Mouse (Mus musculus) adipocyte (in vitro differentiated cells): ENCODE data around the gene Gm20795.
"Not testable (repeated sequence)": the region's sequence is repeated elsewhere in the genome, so short reads cannot be mapped to it uniquely, and the experiment has no call there.

Experiments used
- DNase-seq: peaks from one replicate; pipeline ENCODE4 v3.0.0-alpha.2; 2016; ENCODE audit warnings: low spot score

Gm20795 gene

DNA sequence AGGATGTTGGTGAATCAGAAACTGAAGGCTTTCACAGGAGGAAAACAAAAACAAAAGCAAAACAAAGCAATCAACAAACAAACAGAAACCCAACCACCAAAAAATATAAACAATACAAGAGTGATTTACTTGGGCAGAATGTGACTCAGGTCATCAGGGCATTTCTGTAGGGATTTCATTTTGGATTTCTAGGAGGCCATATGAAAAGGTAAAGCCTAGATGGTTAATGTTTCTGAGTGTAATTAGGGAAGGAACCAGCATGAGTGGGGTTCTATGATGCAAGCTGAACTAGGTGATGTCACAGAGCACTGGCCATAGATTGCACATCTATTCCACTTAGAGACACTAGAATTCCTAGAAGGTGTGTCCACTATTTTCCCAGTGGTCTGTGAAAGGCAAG lies at the start of gene Gm20795:
TSS of gene Gm20795 (plus strand) at position 301 of the 400 bp plus-strand sequence.
- not testable (repeated sequence) for DNase-seq

DNA sequence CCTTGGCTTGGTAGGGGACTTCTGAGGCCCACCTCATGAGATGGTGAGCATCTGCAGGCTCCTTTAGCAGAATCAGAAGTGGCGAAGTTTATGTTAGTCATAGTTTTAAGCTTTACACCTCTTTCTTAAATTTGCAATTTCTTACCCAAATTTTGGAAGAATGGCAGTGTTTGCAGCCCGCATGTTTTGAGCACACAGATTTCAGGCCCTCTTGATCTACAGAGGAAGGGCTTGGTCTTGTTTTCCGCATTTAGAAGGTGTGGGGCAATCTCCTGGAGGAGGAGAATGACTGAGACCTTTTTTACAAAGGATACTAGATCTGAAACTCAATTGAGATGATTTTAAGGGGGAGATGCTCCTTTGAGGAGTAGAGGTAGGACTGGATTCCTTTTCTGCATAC lies 29.0 kb upstream of the Gm20795 start, which contains the start of gene Gm21797:
TSS of gene Gm21797 (minus strand) at position 101 of the 400 bp plus-strand sequence.
- DNase-seq: not testable (repeated sequence)
